29 mouse cellular contexts compared by ENCODE assay signal in the genomic region with DNA sequence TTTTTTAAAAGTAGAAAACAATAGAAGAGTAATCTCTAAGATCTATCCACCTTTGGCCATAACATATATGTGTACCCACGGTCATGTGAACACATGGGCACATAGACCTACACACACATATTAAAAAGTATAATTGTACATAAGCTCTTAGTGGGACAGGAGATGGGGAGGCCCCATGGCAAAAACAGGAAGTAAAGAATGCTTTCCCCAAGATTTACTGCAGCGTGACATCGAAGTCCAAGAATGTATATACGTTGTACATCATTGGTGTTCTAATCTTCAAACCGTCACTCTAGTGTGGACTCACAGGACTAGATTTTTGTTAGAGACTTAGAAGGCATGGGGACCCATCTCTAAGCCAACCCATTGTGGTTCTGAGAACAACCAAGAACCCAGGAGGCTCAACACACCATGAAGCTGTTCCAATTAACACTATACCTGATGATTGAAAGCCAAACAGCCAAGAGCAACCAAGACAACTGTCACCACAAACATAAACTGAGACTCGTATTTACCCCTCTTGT. TPM values are rescaled to one million over a fixed set of nuclear protein-coding genes. Genes with fewer than 3 reads are reported as not detected.
DNase-seq lines count a peak whose midpoint lies in the region; ATAC-seq and TF ChIP-seq lines count a peak whose summit lies in the region.
"Had no signal": no experiment of that assay in that cellular context is flagged by ENCODE, and none has a peak within 500 bp of the region (broad histone marks: within the 10 kb centered on the region; RNA-seq: fewer than 3 reads in every experiment).

No protein-coding gene starts in this region.

- 81% methylated on average over 6 of the region's 6 CpGs for WGBS in heart, adult 2 months
- WGBS in heart, embryonic 14.5 days: 79% methylated on average over 6 of the region's 6 CpGs
- 42% methylated on average over 6 of the region's 6 CpGs for WGBS in liver, embryonic 15.5 days (ENCODE audit: insufficient replicate concordance)
- WGBS in lung, postnatal 0 days: 80% methylated on average over 6 of the region's 6 CpGs

- intact Hi-C loops in heart, adult 2 months (cut with DNase I): no loop called here
- intact Hi-C loops in heart, postnatal 14 days (cut with DNase I): no loop called here

- H3K27ac ChIP-seq in heart, adult 2 months: no peak overlapping the region
- peak overlapping the region in 1 of 2 experiments; percentile 77; a peak in 2 of 4 replicates for H3K27ac ChIP-seq in heart, embryonic 14.5 days (replicated peaks in 1 of 2; ENCODE audit: control insufficient read depth in 1 of 2, insufficient read depth in 1 of 2, low read depth in 2 of 2, low read length in 2 of 2)
- H3K27ac ChIP-seq in MEL (ENCODE audit: control insufficient read depth, low read depth, low read length): peak overlapping the region; percentile 94
- H3K27ac ChIP-seq in liver, embryonic 15.5 days (replicated peaks): peak overlapping the region; percentile 90
- no peak overlapping the region for H3K27ac ChIP-seq in lung, postnatal 0 days (ENCODE audit: low read length)
- H3K27ac ChIP-seq: embryonic facial prominence, embryonic 10.5 days; embryonic facial prominence, embryonic 15.5 days; forebrain, embryonic 12.5 days; hindbrain, embryonic 14.5 days; limb, embryonic 10.5 days; limb, embryonic 15.5 days; lung, embryonic 15.5 days had no signal

- TF ChIP-seq EP300 in heart, adult 2 months (IDR thresholded peaks at IDR 0.05; ENCODE audit: insufficient read depth, low read depth, low read length): no peak
- TF ChIP-seq EP300 in MEL (IDR thresholded peaks at IDR 0.05; ENCODE audit: low read depth in 1 of 2, low read length in 2 of 2): peak; percentile 39 to 44; a peak in 3 of 4 replicates
- TF ChIP-seq EP300 in lung, postnatal 0 days (IDR thresholded peaks at IDR 0.05): no peak

- TF ChIP-seq POLR2A in heart, adult 2 months (IDR thresholded peaks at IDR 0.05; ENCODE audit: insufficient read depth, low read depth, low read length): no peak
- TF ChIP-seq POLR2A in MEL (IDR thresholded peaks at IDR 0.05; ENCODE audit: control insufficient read depth in 1 of 2, insufficient read depth in 1 of 2, low read depth in 1 of 2, low read length in 2 of 2, poor library complexity in 1 of 2): no peak

- no peak overlapping the region for H3K4me3 ChIP-seq in heart, adult 2 months
- no peak overlapping the region for H3K4me3 ChIP-seq in heart, embryonic 14.5 days (ENCODE audit: control insufficient read depth in 1 of 2, insufficient read depth in 1 of 2, low read depth in 1 of 2, low read length in 2 of 2)
- H3K4me3 ChIP-seq in MEL (ENCODE audit: control insufficient read depth in 1 of 2, insufficient read depth in 1 of 2, low read depth in 2 of 2, low read length in 2 of 2): no peak overlapping the region
- H3K4me3 ChIP-seq in liver, embryonic 15.5 days (replicated peaks): no peak overlapping the region
- H3K4me3 ChIP-seq in lung, postnatal 0 days (ENCODE audit: low read depth, low read length): no peak overlapping the region
- H3K4me3 ChIP-seq: embryonic facial prominence, embryonic 10.5 days; embryonic facial prominence, embryonic 15.5 days; forebrain, embryonic 12.5 days; limb, embryonic 10.5 days; limb, embryonic 15.5 days; lung, embryonic 15.5 days had no signal

- H3K4me2 ChIP-seq in heart, embryonic 14.5 days (ENCODE audit: low read length): peak overlapping the region; percentile 42
- peak overlapping the region; percentile 49 for H3K4me2 ChIP-seq in liver, embryonic 15.5 days
- no peak overlapping the region for H3K4me2 ChIP-seq in lung, postnatal 0 days (replicated peaks; ENCODE audit: low read depth, low read length)
- H3K4me2 ChIP-seq: embryonic facial prominence, embryonic 15.5 days; forebrain, embryonic 12.5 days; hindbrain, embryonic 14.5 days; limb, embryonic 15.5 days; lung, embryonic 15.5 days; midbrain, embryonic 11.5 days had no signal

- peaks cover 5% of the 10 kb centered on the region for H3K4me1 ChIP-seq in heart, adult 2 months (ENCODE audit: control insufficient read depth, insufficient read depth, low read length)
- H3K4me1 ChIP-seq in heart, embryonic 14.5 days (ENCODE audit: control insufficient read depth in 2 of 2, insufficient read depth in 2 of 2, low read length in 2 of 2): peaks cover 32 to 64% of the 10 kb centered on the region in 2 experiments
- H3K4me1 ChIP-seq in MEL (ENCODE audit: control insufficient read depth in 1 of 2, insufficient read depth in 2 of 2, low read length in 2 of 2): peaks cover 51 to 63% of the 10 kb centered on the region in 2 experiments
- H3K4me1 ChIP-seq in liver, embryonic 15.5 days (replicated peaks): peaks cover 93% of the 10 kb centered on the region
- no peaks in the 10 kb centered on the region for H3K4me1 ChIP-seq in lung, postnatal 0 days (ENCODE audit: insufficient read depth, low read depth, low read length)

- no peaks in the 10 kb centered on the region for H3K9me3 ChIP-seq in heart, embryonic 14.5 days (ENCODE audit: control insufficient read depth, low read length)
- H3K9me3 ChIP-seq in MEL (replicated peaks; ENCODE audit: insufficient read depth, low read length): no peaks in the 10 kb centered on the region
- H3K9me3 ChIP-seq in liver, embryonic 15.5 days (replicated peaks): no peaks in the 10 kb centered on the region
- H3K9me3 ChIP-seq in lung, postnatal 0 days (ENCODE audit: low read length): no peaks in the 10 kb centered on the region
- H3K9me3 ChIP-seq: embryonic facial prominence, embryonic 10.5 days; embryonic facial prominence, embryonic 15.5 days; forebrain, embryonic 12.5 days; limb, embryonic 10.5 days; limb, embryonic 15.5 days; lung, embryonic 15.5 days had no signal

- DNase-seq in heart, adult 11 months: peak; percentile 55
- no peak for DNase-seq in heart, adult 2 months
- DNase-seq in heart, postnatal 14 days: no peak
- DNase-seq in MEL (ENCODE audit: low read depth, low spot score): peak; percentile 74
- no peak for DNase-seq in lung, postnatal 0 days (ENCODE audit: low spot score)
- DNase-seq in gastrocnemius, postnatal 10 days: no peak
- DNase-seq: adrenal gland, postnatal 10 days; cerebellum, adult 8-10 months; cerebellum, postnatal 25 days; forebrain, postnatal 0 days; kidney, postnatal 14 days; layer of hippocampus, adult 9-11 months; lung, postnatal 36 days; right cerebral cortex, postnatal 25 days; thymus, postnatal 14 days had no signal

- H3K79me2 ChIP-seq in heart, adult 2 months (replicated peaks; ENCODE audit: control insufficient read depth, insufficient read depth, low read length): no peaks in the 10 kb centered on the region; the same call in none of the 2 replicates
- H3K79me2 ChIP-seq in MEL (ENCODE audit: control insufficient read depth, insufficient read depth, low read length, poor library complexity): peaks cover 10% of the 10 kb centered on the region

- TF ChIP-seq CTCF in heart, adult 2 months (IDR thresholded peaks at IDR 0.05): no peak
- TF ChIP-seq CTCF in MEL (IDR thresholded peaks at IDR 0.05 in 2 of 3, conservative IDR thresholded peaks at IDR 0.05 in 1 of 3; ENCODE audit: control insufficient read depth in 1 of 3, insufficient read depth in 1 of 3, low read depth in 2 of 3, low read length in 3 of 3, poor library complexity in 1 of 3, severe bottlenecking in 1 of 3): no peak
- TF ChIP-seq CTCF in lung, postnatal 0 days (IDR thresholded peaks at IDR 0.05): no peak

- no peak for TF ChIP-seq RAD21 in MEL (IDR thresholded peaks at IDR 0.05; ENCODE audit: low read depth, low read length)

- H3K9ac ChIP-seq in heart, adult 2 months (ENCODE audit: low read depth, low read length): no peak overlapping the region
- H3K9ac ChIP-seq in heart, embryonic 14.5 days (ENCODE audit: low read length): no peak overlapping the region
- H3K9ac ChIP-seq in MEL (ENCODE audit: control insufficient read depth, low read depth, low read length, poor library complexity, severe bottlenecking): no peak overlapping the region
- no peak overlapping the region for H3K9ac ChIP-seq in liver, embryonic 15.5 days
- no peak overlapping the region for H3K9ac ChIP-seq in lung, postnatal 0 days (replicated peaks; ENCODE audit: low read depth)
- H3K9ac ChIP-seq: embryonic facial prominence, embryonic 15.5 days; forebrain, embryonic 12.5 days; forebrain, postnatal 0 days; hindbrain, embryonic 14.5 days; limb, embryonic 15.5 days; lung, embryonic 15.5 days had no signal

- ATAC-seq in heart, embryonic 14.5 days (ENCODE audit: insufficient number of reproducible peaks, insufficient read depth, low FRiP score, low read depth): no peak
- ATAC-seq in liver, embryonic 15.5 days (ENCODE audit: insufficient read depth): no peak
- ATAC-seq in lung, postnatal 0 days: no peak
- ATAC-seq: forebrain, postnatal 0 days; intestine, postnatal 0 days; midbrain, embryonic 16.5 days; Patski had no signal

- no peaks in the 10 kb centered on the region for H3K27me3 ChIP-seq in heart, adult 2 months (ENCODE audit: control insufficient read depth, insufficient read depth, low read length)
- H3K27me3 ChIP-seq in heart, embryonic 14.5 days (ENCODE audit: control insufficient read depth, insufficient read depth, low read length): no peaks in the 10 kb centered on the region
- no peaks in the 10 kb centered on the region for H3K27me3 ChIP-seq in MEL (ENCODE audit: control insufficient read depth in 1 of 2, insufficient read depth in 2 of 2, low read length in 2 of 2)
- no peaks in the 10 kb centered on the region for H3K27me3 ChIP-seq in liver, embryonic 15.5 days
- H3K27me3 ChIP-seq in lung, postnatal 0 days (replicated peaks; ENCODE audit: insufficient read depth, low read length): no peaks in the 10 kb centered on the region
- H3K27me3 ChIP-seq: CH12.LX; embryonic facial prominence, embryonic 15.5 days; forebrain, embryonic 12.5 days; limb, embryonic 15.5 days; lung, embryonic 15.5 days; Patski had no signal

- no peaks in the 10 kb centered on the region for H3K36me3 ChIP-seq in heart, adult 2 months (ENCODE audit: control insufficient read depth, insufficient read depth, low read length)
- H3K36me3 ChIP-seq in heart, embryonic 14.5 days (ENCODE audit: control insufficient read depth, insufficient read depth, low read length): no peaks in the 10 kb centered on the region
- peaks cover 0 to 67% of the 10 kb centered on the region in 2 experiments; a peak in 2 of 4 replicates for H3K36me3 ChIP-seq in MEL (ENCODE audit: control insufficient read depth in 1 of 2, insufficient read depth in 2 of 2, low read length in 2 of 2)
- no peaks in the 10 kb centered on the region for H3K36me3 ChIP-seq in liver, embryonic 15.5 days (replicated peaks)
- H3K36me3 ChIP-seq in lung, postnatal 0 days (ENCODE audit: insufficient read depth, low read length): no peaks in the 10 kb centered on the region
- H3K36me3 ChIP-seq: embryonic facial prominence, embryonic 10.5 days; embryonic facial prominence, embryonic 15.5 days; forebrain, embryonic 12.5 days; limb, embryonic 10.5 days; limb, embryonic 15.5 days; lung, embryonic 15.5 days had no signal

RNA-seq across cellular contexts. Expression of gene Emilin2, which starts 19.8 kb away (rescaled TPM):
- 10 to 100 TPM; 43.3 to 43.5 TPM for total RNA-seq in heart, adult 2 months (2021)
- 37.2 and 39.3 TPM in 2 replicates for polyA plus RNA-seq in heart, adult 2 months (2012; rRNA removed)
- 42.6 and 45.4 TPM in 2 replicates for polyA plus RNA-seq in heart, embryonic 14.5 days (2014; fragmentation: Nextera tagmentation; extraction: Ambion mirVana)
- total RNA-seq in heart, postnatal 14 days (2021): 100 to 1,000 TPM; 107 to 118 TPM
- 76.6 and 92.6 TPM in 2 replicates for total RNA-seq in MEL (2012; rRNA removed)
- polyA plus RNA-seq in MEL (2012; ENCODE audit: insufficient read depth in 1 of 2, insufficient read length in 2 of 2, low read depth in 1 of 2, low replicate concordance in 2 of 2, missing spikeins in 1 of 2): 10 to 100 TPM; 37.4 to 95.5 TPM
- 23.9 and 29.7 TPM in 2 replicates for polyA plus RNA-seq in liver, embryonic 15.5 days (2015; fragmentation: Nextera tagmentation; extraction: Ambion mirVana)
- polyA plus RNA-seq in lung, postnatal 0 days (2015; fragmentation: Nextera tagmentation; extraction: Ambion mirVana): 4.3 and 5.0 TPM in 2 replicates
- 10 to 100 TPM; 31.9 to 39.2 TPM for total RNA-seq in gastrocnemius, postnatal 10 days (2021)

Comparison
In these comparisons a context has a peak if more than half of its experiments do, and no peak if none do; other contexts are left out.
1. DNase-seq: peak in heart, adult 11 months (single experiment) and MEL (single experiment); none in heart, adult 2 months (0 of 2), heart, postnatal 14 days (0 of 2), lung, postnatal 0 days (single experiment) and gastrocnemius, postnatal 10 days (single experiment).
2. H3K27ac ChIP-seq: peak in MEL (single experiment) and liver, embryonic 15.5 days (single experiment); none in heart, adult 2 months (single experiment) and lung, postnatal 0 days (single experiment).